Mouse (Mus musculus): ENCODE results near the gene Gm49601.

DNA sequence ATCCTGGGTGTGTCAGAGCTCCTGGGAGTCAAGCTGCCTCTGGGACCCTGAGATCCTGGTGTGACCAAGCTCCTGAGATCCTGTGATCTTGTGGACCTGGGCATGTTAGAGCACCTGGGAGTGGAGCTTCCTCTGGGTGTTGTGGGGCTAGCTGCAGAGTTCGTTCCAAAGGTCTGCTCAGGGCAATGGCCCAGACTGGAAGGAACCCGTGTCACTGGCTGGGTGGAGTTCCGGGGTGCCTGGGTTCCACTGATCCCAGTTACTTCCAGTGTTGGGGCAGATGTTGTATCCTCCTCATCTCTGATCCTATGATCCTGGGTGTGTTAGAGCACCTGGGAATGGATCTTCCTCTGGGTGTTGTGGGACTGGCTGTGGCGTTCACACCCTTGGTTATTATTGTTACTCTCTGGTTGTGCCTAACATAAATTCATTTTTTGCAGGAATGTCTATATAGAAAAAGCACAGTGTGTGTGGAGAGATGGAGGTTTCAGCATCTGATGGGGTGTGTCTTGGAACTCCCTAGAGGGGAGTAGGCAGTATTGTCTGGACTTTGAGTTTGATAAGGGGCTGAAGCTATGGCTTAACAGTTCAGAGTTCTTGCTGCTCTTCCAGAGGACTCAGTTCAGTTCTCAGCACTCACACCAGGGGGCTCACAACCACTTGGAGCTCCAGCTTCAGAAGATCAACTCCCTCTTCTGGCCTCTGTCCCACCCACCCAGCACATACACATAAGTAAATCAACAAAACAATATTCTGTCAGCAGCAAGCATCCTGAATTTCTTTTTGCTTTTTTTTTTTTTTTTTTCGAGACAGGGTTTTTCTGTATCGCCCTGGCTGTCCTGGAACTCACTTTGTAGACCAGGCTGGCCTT, 27.3 kb upstream of the Gm49601 start:
- TF ChIP-seq CTCF (conservative IDR thresholded peaks at IDR 0.05 in 1 of 2, IDR thresholded peaks at IDR 0.05 in 1 of 2; ENCODE audit: low read depth in 2 of 2, low read length in 2 of 2) (peak in 1 of 2 experiments; percentile 75; a peak in 2 of 4 replicates), CHD2 (IDR thresholded peaks at IDR 0.05; ENCODE audit: low read length) (no peak), POLR2AphosphoS2 (IDR thresholded peaks at IDR 0.05; ENCODE audit: low read depth, low read length) (no peak), POLR2A (IDR thresholded peaks at IDR 0.05; ENCODE audit: low read depth, low read length) (no peak), MAFK (IDR thresholded peaks at IDR 0.05; ENCODE audit: insufficient replicate concordance, low read length) (no peak), ZNF384 (IDR thresholded peaks at IDR 0.05; ENCODE audit: low read depth, low read length) (no peak), GABPA (IDR thresholded peaks at IDR 0.05; ENCODE audit: insufficient replicate concordance, low read depth, low read length) (no peak), CHD1 (IDR thresholded peaks at IDR 0.05; ENCODE audit: low read depth, low read length) (no peak), EP300 (IDR thresholded peaks at IDR 0.05; ENCODE audit: low read length) (no peak), NRF1 (IDR thresholded peaks at IDR 0.05; ENCODE audit: low read depth, low read length) (no peak), MXI1 (IDR thresholded peaks at IDR 0.05; ENCODE audit: low read depth, low read length) (no peak), HCFC1 (IDR thresholded peaks at IDR 0.05; ENCODE audit: low read depth, low read length) (no peak), JUN (IDR thresholded peaks at IDR 0.05; ENCODE audit: insufficient read depth, low read depth, low read length) (no peak), USF1 (IDR thresholded peaks at IDR 0.05; ENCODE audit: low read depth, low read length) (no peak)

Measured in CH12.LX (cell line).